Mouse (Mus musculus) Muller cell, postnatal 12 days (primary cell): ENCODE data around the gene Clca2.
"Not testable (repeated sequence)": the region's sequence is repeated elsewhere in the genome, so short reads cannot be mapped to it uniquely, and the experiment has no call there.

ENCODE experiments used
- DNase-seq: peaks from one replicate; pipeline ENCODE4 v3.0.0-alpha.2; 2015; ENCODE audit errors: inconsistent ontology term

Clca2 gene

DNA sequence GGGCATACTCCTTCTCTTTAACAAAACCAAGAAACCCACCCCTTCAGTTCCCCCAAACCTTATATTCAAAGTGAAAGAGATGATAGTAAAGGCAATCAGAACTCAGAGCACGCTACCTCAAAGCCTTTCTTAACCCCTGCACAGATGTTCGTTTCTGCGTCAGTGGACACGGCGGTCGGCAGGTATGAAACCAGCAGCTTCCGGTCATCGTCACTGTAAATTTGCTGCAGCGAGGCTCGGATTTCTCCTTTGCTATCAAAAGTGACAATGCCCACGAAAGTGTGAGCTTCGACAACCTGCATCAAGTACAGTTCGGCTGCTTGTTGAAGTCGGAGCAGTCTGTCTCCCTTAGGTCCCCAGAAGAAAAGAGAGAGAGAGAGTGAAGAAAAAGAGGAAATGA is 13.1 kb downstream of the Clca2 start:
- no peak for DNase-seq

DNA sequence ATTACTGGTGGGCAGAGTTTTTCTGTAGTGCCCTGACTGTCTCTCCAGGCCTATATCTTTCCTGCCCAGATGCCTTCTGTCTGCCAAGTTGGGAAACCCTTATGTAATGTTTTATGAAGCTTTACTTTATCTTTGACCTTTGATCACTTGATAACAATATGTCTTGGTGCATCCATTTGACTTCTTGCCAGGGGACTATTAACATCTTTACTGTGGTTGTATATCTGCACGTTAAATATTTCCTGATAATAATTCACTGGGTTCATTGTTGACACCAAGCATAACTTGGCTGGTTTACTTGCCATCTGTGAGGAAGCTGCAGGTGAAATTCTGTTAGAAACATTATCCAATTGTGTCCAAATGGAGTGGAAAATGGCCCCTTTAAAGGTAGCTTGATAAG is 16.2 kb downstream of the Clca2 start:
- DNase-seq: no peak

DNA sequence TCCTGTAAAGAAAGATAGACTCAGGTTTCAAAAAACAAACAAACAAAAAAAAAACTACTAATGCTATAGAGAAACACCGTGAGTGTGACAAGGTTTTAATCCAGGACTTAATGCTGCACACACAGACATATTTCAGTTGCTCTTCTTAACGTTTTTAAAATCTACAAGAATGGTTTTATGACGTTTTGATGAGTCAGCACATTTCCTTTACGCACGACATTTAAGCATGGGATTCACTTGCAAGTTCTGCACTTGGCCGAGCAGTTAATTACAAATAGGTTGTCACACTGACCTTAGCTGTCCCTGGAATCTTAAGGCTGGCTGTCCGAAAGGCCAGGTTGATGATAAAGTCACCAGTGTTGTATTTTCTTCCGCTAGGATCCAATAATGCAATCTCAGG is 18.3 kb downstream of the Clca2 start:
- no peak for DNase-seq

DNA sequence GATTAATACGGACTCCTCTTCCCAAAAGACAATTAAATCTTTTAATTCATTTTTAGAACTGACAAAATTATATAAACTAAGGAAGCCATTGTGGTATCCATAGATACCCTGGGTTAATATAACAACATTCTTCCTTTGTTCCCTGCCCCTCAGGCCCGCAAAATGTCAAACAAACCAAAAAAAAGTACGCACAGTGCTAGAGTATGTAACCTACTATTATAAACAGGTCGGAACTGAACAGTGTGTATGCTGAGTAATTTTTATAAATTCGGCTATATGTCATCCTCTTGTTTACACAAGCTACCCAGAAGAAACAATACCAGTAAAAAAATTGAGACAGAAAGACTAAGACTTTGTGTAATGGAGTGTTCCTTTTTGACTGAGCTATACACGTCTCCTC is 20.8 kb downstream of the Clca2 start:
- no peak for DNase-seq

DNA sequence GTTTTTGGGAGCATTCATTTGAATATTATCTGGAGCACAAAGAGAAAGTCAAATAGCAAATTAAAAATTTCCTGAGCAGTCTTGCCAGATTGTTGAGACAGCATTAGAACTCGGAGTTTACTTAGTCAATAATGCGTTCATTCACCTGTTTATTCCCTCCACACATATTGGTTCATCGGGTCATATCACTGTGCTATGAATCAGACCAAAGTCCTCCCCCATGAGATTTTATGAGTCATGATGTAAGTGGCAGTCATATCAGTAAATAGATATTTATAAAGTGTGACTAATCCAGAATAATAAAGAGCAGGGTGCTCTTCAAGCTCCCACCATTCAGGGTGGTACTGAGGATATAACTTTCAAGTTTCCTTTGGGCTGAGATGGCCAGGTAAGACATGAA is 26.9 kb downstream of the Clca2 start:
- DNase-seq: no peak

DNA sequence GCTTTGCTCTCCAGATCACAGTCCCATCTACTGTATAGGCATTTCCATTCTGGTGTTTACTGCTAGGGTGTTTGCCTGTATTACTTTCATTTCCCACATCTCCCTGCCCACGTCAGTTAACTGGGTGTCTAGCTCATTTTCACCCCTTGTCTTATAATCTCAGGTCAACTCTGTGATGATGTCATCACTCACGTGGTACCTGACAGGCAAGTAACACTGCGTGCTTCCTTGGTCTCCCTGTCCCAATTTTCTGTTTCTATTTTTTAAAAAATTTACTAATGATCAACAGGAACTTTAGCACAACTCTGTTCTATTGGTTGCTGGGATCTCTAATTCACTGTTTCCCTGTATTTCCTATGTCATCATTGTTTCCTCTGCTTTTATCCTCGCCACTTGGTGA is 30.3 kb downstream of the Clca2 start:
- no peak for DNase-seq

DNA sequence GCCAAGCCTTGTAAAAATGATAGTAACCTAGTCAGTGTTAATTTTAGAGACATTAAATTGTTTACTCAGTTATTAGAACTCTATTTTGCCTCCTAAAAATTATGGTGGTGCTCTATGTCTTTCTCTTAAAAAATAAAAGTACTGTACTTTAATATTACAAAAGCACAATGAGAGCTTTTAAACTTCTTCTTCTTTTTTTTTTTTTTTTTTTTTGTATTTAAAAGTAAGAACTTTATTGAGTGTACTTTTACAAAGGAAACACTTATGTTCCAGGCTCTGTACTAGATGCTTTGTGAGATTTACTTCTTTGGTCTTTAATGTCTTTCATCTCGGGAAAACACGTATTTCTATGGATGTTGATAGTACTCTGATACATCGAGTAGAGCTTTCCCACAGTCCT is 44.1 kb downstream of the Clca2 start:
- DNase-seq: not testable (repeated sequence)

DNA sequence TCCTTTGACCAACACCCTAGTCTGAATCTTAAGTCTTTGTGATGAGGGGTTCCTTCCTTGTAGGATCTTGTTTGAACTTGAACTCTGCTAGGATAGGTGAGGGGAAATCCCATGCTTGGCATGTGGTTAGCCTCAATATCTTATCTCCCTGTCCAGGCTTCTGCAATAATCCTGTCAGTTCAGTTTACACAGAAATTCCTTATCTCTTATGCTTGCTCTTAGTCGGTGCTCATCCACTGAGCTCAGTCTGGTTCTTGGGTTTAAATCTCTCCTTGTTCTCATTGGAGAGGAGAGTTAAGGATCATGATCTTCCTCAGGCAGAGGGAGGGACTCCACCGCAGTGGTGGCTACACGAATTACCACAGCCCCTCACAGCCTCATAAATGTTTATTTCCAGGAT is 49.4 kb downstream of the Clca2 start:
- no peak for DNase-seq

DNA sequence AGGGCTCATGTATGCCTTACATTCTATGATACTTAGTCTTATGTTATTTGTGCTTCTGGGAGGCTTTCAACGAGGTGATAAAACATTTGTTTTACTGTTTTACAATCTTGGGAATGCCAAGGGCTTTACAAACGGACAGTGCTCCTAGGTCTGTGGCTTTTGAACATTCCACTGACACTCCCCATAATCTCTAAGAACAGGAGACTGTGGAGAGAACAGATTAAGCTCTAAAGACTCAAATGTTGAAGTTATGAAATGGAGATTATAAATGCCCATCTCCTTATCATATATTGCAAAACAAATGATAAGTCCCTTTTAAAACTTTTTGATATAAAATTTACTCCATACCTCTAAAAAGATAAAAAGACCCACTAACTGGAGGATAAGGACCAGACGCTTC is 60.4 kb downstream of the Clca2 start:
- DNase-seq: no peak

DNA sequence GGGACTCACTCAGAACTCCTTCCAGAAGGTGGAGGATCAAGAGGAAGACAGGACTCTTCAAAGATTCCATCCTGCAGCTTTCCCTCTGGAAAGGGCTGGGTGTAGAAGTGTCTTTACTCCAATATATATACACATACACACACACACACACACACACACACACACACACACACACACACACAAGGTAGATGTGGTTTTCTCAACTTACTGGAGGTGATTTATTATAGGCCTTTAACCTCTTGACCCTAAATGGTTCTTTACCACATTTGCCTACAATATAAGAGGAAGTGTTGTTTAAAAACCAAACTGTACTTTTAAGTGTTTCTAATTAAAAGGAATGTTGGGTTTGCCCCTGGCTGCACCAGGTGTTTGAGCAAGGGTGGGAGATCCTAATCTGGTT is 66.6 kb downstream of the Clca2 start, which contains the start of gene Clca1:
Gene Clca1, minus strand, starts transcription at position 101 of the 400 bp plus-strand sequence.
- DNase-seq: no peak

DNA sequence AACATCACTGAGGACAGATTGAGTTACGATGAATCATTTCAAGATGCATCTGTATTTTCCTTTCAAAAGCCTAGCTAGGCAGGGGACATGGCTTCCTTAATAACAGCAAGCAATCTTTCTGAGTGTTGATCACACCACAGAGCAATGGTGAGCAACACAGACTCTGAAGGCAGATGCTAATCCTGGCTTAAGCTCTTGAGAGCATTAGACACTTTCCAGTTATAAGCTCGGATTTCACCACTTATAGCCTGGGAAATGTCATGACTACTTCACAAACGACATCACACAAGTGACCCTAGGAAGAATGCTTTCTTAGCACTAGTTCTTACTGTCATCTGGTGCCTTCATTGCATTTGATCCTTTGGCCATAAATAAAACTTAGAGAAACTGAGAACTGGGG is 71.2 kb downstream of the Clca2 start:
- no peak for DNase-seq

DNA sequence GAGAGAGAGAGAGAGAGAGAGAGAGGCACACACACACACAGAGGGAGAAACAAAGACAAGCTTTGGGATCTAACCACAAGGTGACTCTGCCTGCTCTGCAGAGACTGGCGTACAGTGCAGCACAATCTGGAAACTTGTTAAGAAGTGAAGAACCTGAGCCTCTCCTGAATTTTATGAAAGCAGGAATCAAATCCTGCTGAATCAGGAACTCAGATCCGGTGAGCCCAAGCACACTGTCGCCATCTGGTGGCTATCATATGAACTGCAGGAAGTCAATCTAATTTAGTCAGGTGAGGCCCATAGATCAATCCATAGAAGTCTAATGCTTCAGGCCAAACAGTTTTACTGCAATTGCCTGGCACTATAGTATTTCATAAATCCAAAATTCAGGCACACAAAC is 72.5 kb downstream of the Clca2 start:
- DNase-seq: peak; percentile 32
